Mouse (Mus musculus): ENCODE results near the gene Spaca6. TPM values are rescaled to one million over a fixed set of nuclear protein-coding genes. Genes with fewer than 3 reads are reported as not detected.
"Not testable (repeated sequence)": the region's sequence is repeated elsewhere in the genome, so short reads cannot be mapped to it uniquely, and the experiment has no call there.

Spaca6 gene
- total RNA-seq, 2 experiments from 2014 or later = 2.9 TPM; not detected in 1

- ATAC-seq (replicated peaks; ENCODE audit: low FRiP score, low TSS enrichment, poor library complexity, severe bottlenecking) = no peak
These were observed 13.8 kb downstream of the Spaca6 start for GRCm38 (mm10) chr17:17840796-17841195.

GRCm38 (mm10) chr17:17843534-17844261 lies 16.7 kb downstream of the Spaca6 start:
- ATAC-seq (replicated peaks; ENCODE audit: low FRiP score, low TSS enrichment, poor library complexity, severe bottlenecking) = no peak

- not testable (repeated sequence) for ATAC-seq (replicated peaks; ENCODE audit: low FRiP score, low TSS enrichment, poor library complexity, severe bottlenecking)
These were observed 17.6 kb downstream of the Spaca6 start for GRCm38 (mm10) chr17:17844606-17845005.

GRCm38 (mm10) chr17:17845187-17846027 lies 18.4 kb downstream of the Spaca6 start:
- ATAC-seq (replicated peaks; ENCODE audit: low FRiP score, low TSS enrichment, poor library complexity, severe bottlenecking) = peak; percentile 67

- ATAC-seq (replicated peaks; ENCODE audit: low FRiP score, low TSS enrichment, poor library complexity, severe bottlenecking) = peak; percentile 95
These were observed 22.0 kb downstream of the Spaca6 start for GRCm38 (mm10) chr17:17848988-17849387.

GRCm38 (mm10) chr17:17849906-17850712 lies 23.2 kb downstream of the Spaca6 start:
- no peak for ATAC-seq (replicated peaks; ENCODE audit: low FRiP score, low TSS enrichment, poor library complexity, severe bottlenecking)

GRCm38 (mm10) chr17:17855064-17855838 lies 28.3 kb downstream of the Spaca6 start, which contains the start of gene Has1:
Has1 (minus strand) TSS chr17:17855205.
- no peak for ATAC-seq (replicated peaks; ENCODE audit: low FRiP score, low TSS enrichment, poor library complexity, severe bottlenecking)

- peak; percentile 26; the same call in 1 of the 2 replicates for ATAC-seq (replicated peaks; ENCODE audit: low FRiP score, low TSS enrichment, poor library complexity, severe bottlenecking)
These were observed 29.7 kb downstream of the Spaca6 start for GRCm38 (mm10) chr17:17856612-17857011.

- ATAC-seq (replicated peaks; ENCODE audit: low FRiP score, low TSS enrichment, poor library complexity, severe bottlenecking) = no peak
These were observed 30.5 kb downstream of the Spaca6 start for GRCm38 (mm10) chr17:17857446-17857845.

GRCm38 (mm10) chr17:17860110-17860509 lies 33.2 kb downstream of the Spaca6 start:
- peak; percentile 65; the same call in 1 of the 2 replicates for ATAC-seq (replicated peaks; ENCODE audit: low FRiP score, low TSS enrichment, poor library complexity, severe bottlenecking)

GRCm38 (mm10) chr17:17862360-17862759 lies 35.4 kb downstream of the Spaca6 start:
- ATAC-seq (replicated peaks; ENCODE audit: low FRiP score, low TSS enrichment, poor library complexity, severe bottlenecking) = no peak

GRCm38 (mm10) chr17:17865168-17865567 lies 38.2 kb downstream of the Spaca6 start:
- ATAC-seq (replicated peaks; ENCODE audit: low FRiP score, low TSS enrichment, poor library complexity, severe bottlenecking) = no peak

- ATAC-seq (replicated peaks; ENCODE audit: low FRiP score, low TSS enrichment, poor library complexity, severe bottlenecking) = no peak
These were observed 40.0 kb downstream of the Spaca6 start for GRCm38 (mm10) chr17:17866801-17867469.

- ATAC-seq (replicated peaks; ENCODE audit: low FRiP score, low TSS enrichment, poor library complexity, severe bottlenecking) = no peak
These were observed 44.1 kb downstream of the Spaca6 start for GRCm38 (mm10) chr17:17870892-17871550.

- no peak for ATAC-seq (replicated peaks; ENCODE audit: low FRiP score, low TSS enrichment, poor library complexity, severe bottlenecking)
These were observed 44.7 kb downstream of the Spaca6 start for GRCm38 (mm10) chr17:17871697-17872096.

GRCm38 (mm10) chr17:17879347-17879746 lies 52.4 kb downstream of the Spaca6 start:
- peak; percentile 70 for ATAC-seq (replicated peaks; ENCODE audit: low FRiP score, low TSS enrichment, poor library complexity, severe bottlenecking)

GRCm38 (mm10) chr17:17882672-17883071 lies 55.7 kb downstream of the Spaca6 start:
- ATAC-seq (replicated peaks; ENCODE audit: low FRiP score, low TSS enrichment, poor library complexity, severe bottlenecking) = no peak

GRCm38 (mm10) chr17:17883840-17884239 lies 56.9 kb downstream of the Spaca6 start, which contains the start of gene Fpr1:
Fpr1 (minus strand) TSS chr17:17883940.
- no peak for ATAC-seq (replicated peaks; ENCODE audit: low FRiP score, low TSS enrichment, poor library complexity, severe bottlenecking)
